Comparison of ENCODE assay signal across 20 mouse cellular contexts in genomic region chr2:92809226-92809625, GRCm38 (mm10).
A peak's percentile ranks its signal among the peaks of the same experiment; 100 is the strongest.
DNase-seq lines count a peak whose midpoint lies in the region; ATAC-seq and TF ChIP-seq lines count a peak whose summit lies in the region.
"Had no signal": no experiment of that assay in that cellular context is flagged by ENCODE, and none has a peak within 500 bp of the region (broad histone marks: within the 10 kb centered on the region; RNA-seq: fewer than 3 reads in every experiment).

No protein-coding gene starts in this region.

- H3K27me3 ChIP-seq in midbrain, embryonic 16.5 days (ENCODE audit: control insufficient read depth, insufficient read depth, low read depth, low read length), result no peaks in the 10 kb centered on the region
- H3K27me3 ChIP-seq: kidney, embryonic 15.5 days had no signal

- peaks cover 64% of the 10 kb centered on the region for H3K4me1 ChIP-seq in midbrain, embryonic 16.5 days (ENCODE audit: control insufficient read depth, insufficient read depth, low read length)

- H3K9me3 ChIP-seq in midbrain, embryonic 16.5 days (replicated peaks; ENCODE audit: control insufficient read depth, low read length, poor library complexity, severe bottlenecking), result no peaks in the 10 kb centered on the region
- H3K9me3 ChIP-seq: heart, embryonic 13.5 days; intestine, embryonic 15.5 days; kidney, embryonic 15.5 days; limb, embryonic 10.5 days had no signal

- peak; percentile 29 for DNase-seq in embryo, embryonic 10.5 days (ENCODE audit: low spot score)
- no peak for DNase-seq in embryo, embryonic 11 days
- no peak for DNase-seq in layer of hippocampus, adult 2 months (ENCODE audit: low spot score in 2 of 2)
- no peak for DNase-seq in layer of hippocampus, postnatal 10 days (ENCODE audit: low spot score in 2 of 2)
- peak; percentile 24 for DNase-seq in adipocyte (ENCODE audit: low spot score)
- no peak for DNase-seq in cerebellum, postnatal 14 days
- no peak for DNase-seq in urinary bladder, adult 2 months (ENCODE audit: low spot score)
- DNase-seq: cerebellum, postnatal 10 days; gastrocnemius, adult 2 months; heart, postnatal 36 days; lung, embryonic 14.5 days; right cerebral cortex, postnatal 25 days; thymus, postnatal 25 days had no signal

- H3K4me3 ChIP-seq in layer of hippocampus, adult 2 months, result no peak overlapping the region
- no peak overlapping the region for H3K4me3 ChIP-seq in midbrain, embryonic 16.5 days (ENCODE audit: low read depth, low read length)
- H3K4me3 ChIP-seq: gastrocnemius, adult 2 months; heart, embryonic 13.5 days; intestine, embryonic 15.5 days; kidney, embryonic 15.5 days; limb, embryonic 10.5 days had no signal

- H3K4me2 ChIP-seq in midbrain, embryonic 16.5 days (ENCODE audit: low read length), result no peak overlapping the region
- H3K4me2 ChIP-seq: heart, embryonic 13.5 days; intestine, embryonic 15.5 days; kidney, embryonic 15.5 days; liver, embryonic 11.5 days; lung, embryonic 14.5 days had no signal

- ATAC-seq in midbrain, embryonic 16.5 days, result no peak
- ATAC-seq: intestine, embryonic 15.5 days had no signal

- no peak overlapping the region for H3K9ac ChIP-seq in midbrain, embryonic 16.5 days (ENCODE audit: low read depth, low read length)
- H3K9ac ChIP-seq: heart, embryonic 13.5 days; intestine, embryonic 15.5 days; kidney, embryonic 15.5 days; lung, embryonic 14.5 days had no signal

- peak overlapping the region; percentile 79; the same call in 1 of the 2 replicates for H3K27ac ChIP-seq in layer of hippocampus, adult 2 months
- H3K27ac ChIP-seq in midbrain, embryonic 16.5 days (ENCODE audit: low read length), result peak overlapping the region; percentile 17; the same call in 1 of the 2 replicates
- H3K27ac ChIP-seq: gastrocnemius, adult 2 months; heart, embryonic 13.5 days; intestine, embryonic 15.5 days; kidney, embryonic 15.5 days; limb, embryonic 10.5 days; macrophage had no signal

- no peak for TF ChIP-seq CTCF in layer of hippocampus, adult 2 months (conservative IDR thresholded peaks at IDR 0.05)

- WGBS in midbrain, embryonic 16.5 days, result 6% methylated on average over 3 of the region's 3 CpGs

- H3K36me3 ChIP-seq in midbrain, embryonic 16.5 days (ENCODE audit: control insufficient read depth, insufficient read depth, low read length), result no peaks in the 10 kb centered on the region
- H3K36me3 ChIP-seq: heart, embryonic 13.5 days; intestine, embryonic 15.5 days; kidney, embryonic 15.5 days; limb, embryonic 10.5 days had no signal

Comparison
In these comparisons a context has a peak if more than half of its experiments do, and no peak if none do; other contexts are left out.
1. DNase-seq: peak in embryo, embryonic 10.5 days (single experiment) and adipocyte (single experiment); none in embryo, embryonic 11 days (single experiment), layer of hippocampus, adult 2 months (0 of 2), layer of hippocampus, postnatal 10 days (0 of 2), cerebellum, postnatal 14 days (0 of 2) and urinary bladder, adult 2 months (single experiment).